Mouse (Mus musculus): Measurements from ENCODE around the gene Vmn2r6.
"Not testable (repeated sequence)": the region's sequence is repeated elsewhere in the genome, so short reads cannot be mapped to it uniquely, and the experiment has no call there.

Gene Vmn2r6

GRCm38 (mm10) chr3:64565730-64566129 lies at the start of gene Vmn2r6:
Vmn2r6 (minus strand) TSS chr3:64565830.
- not testable (repeated sequence) for DNase-seq (ENCODE audit: low read depth)

DNA sequence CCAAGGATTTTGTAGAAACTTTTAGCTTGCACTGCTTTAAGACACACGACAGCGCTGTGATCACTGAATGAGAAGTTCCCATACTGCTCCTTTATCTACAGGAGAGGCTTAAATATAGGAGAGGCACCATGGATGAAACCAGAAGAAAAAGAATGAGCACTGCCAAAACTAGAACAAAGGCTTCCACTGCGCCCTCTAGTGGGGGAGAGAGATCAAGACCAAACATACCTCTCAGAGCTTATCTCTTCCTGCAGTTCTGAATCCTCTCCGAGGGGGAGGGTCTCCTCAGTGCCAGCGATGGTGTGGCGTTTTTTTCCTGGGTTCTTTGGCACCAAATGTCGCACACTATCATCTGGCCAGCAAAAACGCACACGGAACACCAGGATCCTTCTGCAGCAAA lies 22.0 kb upstream of the Vmn2r6 start:
- no peak for DNase-seq (ENCODE audit: low read depth)

DNA sequence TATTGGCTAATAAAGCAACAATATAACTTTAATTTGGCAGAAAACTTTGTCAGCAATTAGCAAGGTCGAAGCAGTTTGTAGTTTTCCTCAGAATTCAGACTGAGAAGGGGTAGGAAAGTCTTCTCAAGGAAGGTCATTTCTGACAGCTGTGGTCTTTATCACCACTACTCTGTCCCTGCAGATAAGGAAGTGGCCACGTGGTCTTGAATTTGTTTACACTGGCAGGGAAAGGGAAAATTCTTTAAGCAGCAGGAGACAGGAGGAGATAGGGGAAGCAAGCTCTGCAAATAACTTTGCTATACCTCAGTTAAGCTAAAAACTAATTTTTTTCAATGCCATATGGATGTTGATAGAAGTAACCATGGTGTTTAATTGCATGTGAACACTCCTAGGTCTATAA lies 3.2 kb upstream of the Vmn2r6 start:
- not testable (repeated sequence) for DNase-seq (ENCODE audit: low read depth)

DNA sequence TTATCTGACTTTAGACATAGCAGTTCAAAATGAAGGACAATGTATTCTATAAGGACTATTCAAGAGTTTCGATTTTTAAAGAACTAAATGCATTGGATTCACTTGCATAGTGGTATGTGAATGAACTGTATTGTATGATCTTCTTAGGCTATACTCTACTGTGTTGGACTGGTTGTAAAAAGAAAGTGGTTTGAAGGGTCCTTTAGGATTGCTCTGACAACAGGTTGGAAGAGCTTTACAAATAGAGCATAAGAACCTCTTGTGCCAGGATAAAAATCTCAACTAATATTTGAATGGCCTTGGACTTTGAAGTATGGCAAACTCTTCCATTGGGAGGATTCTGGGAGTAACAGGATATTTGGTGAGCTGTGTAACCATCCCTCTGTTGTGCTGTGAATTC lies 42.0 kb downstream of the Vmn2r6 start:
- DNase-seq (ENCODE audit: low read depth), result not testable (repeated sequence)

DNA sequence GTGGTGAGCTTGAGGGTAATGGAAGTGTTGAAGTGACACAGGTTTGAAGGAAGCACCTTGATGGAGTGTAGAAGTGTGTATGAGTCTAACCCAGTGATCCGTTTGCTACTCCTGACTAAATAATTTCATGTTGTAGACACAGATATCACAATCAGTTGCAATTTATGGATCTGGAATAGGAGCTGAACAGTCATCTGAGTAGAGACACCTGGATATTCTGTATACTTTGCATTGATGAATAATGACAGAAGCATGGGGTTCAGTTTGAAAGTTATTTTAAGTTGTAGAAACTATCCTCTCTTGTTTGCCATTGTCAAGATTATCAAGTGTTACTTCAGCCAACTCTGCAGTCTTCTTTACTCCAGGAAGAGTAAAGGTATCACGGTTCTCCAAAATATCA lies 55.9 kb downstream of the Vmn2r6 start, which contains the start of gene Vmn2r5:
Gene Vmn2r5, minus strand, starts transcription at position 101 of the 400 bp plus-strand sequence.
- not testable (repeated sequence) for DNase-seq (ENCODE audit: low read depth)
